Mouse (Mus musculus) heart, postnatal 0 days (tissue): ENCODE measurements around the gene Amd1.

Source experiments
- CTCF ChIP-seq: IDR thresholded peaks from 2 replicates; pipeline ENCODE4 v1.5.1; 2016; ENCODE audit warnings: antibody characterized with exemption, control low read depth, low read depth
- EP300 ChIP-seq: IDR thresholded peaks from 2 replicates; pipeline ENCODE4 v1.6.1; 2016; ENCODE audit warnings: antibody characterized with exemption, low read depth

- TF ChIP-seq CTCF (no peak), EP300 (no peak)
These were observed 20.4 kb downstream of the Amd1 start for GRCm38 (mm10) chr10:40281565-40281964.
